Mouse (Mus musculus) lung, adult 2 months (tissue): ENCODE results near the gene Arntl.

Source experiments
- CTCF ChIP-seq: fragments of 200-500 bp; IDR thresholded peaks from 2 replicates; pipeline ENCODE4 v1.5.1; 2011; ENCODE audit warnings: mild to moderate bottlenecking, low read length, control low read depth; ENCODE audit not compliant: insufficient read depth
- POLR2A ChIP-seq: fragments of 200-500 bp; IDR thresholded peaks from 2 replicates; pipeline ENCODE4 v1.6.1; 2011; ENCODE audit warnings: low read depth, mild to moderate bottlenecking, control low read depth, low read length, borderline replicate concordance; ENCODE audit errors: extremely low read depth

- TF ChIP-seq POLR2A (no peak), CTCF (no peak)
Observed at GRCm38 (mm10) chr7:113239448-113240130, 32.3 kb downstream of the Arntl start.
